Mouse (Mus musculus) E14TG2a.4 (cell line): Measurements from ENCODE around the gene Nme6.
"Not testable (repeated sequence)": the region's sequence is repeated elsewhere in the genome, so short reads cannot be mapped to it uniquely, and the experiment has no call there.

ENCODE experiments used
- H3K27me3 ChIP-seq: 2 replicates; pipeline ENCODE4 v1.6.1; 2014; ENCODE audit warnings: low read length, control low read depth; ENCODE audit not compliant: insufficient read depth
- H3K36me3 ChIP-seq: 2 replicates; pipeline ENCODE4 v1.6.1; 2014; ENCODE audit warnings: low read length, control low read depth; ENCODE audit not compliant: insufficient read depth
- H3K4me1 ChIP-seq: replicated peaks from 2 replicates; pipeline ENCODE4 v1.6.1; 2014; ENCODE audit warnings: low read depth, low read length, control low read depth
- H3K4me3 ChIP-seq: replicated peaks from 2 replicates; pipeline ENCODE4 v1.5.1; 2014; ENCODE audit warnings: mild to moderate bottlenecking, low read length
- H3K9me3 ChIP-seq: 2 replicates; pipeline ENCODE4 v1.6.1; 2014; ENCODE audit warnings: low read length, control low read depth
- CTCF ChIP-seq: conservative IDR thresholded peaks from 2 replicates; pipeline ENCODE4 v1.5.1; 2014; ENCODE audit warnings: low read length
- NANOG ChIP-seq: IDR thresholded peaks from 2 replicates; pipeline ENCODE4 v1.6.1; 2014; ENCODE audit warnings: borderline replicate concordance, low read length, mixed read lengths
- POU5F1 ChIP-seq: IDR thresholded peaks from 2 replicates; pipeline ENCODE4 v1.6.1; 2014; ENCODE audit warnings: low read length, borderline replicate concordance

Nme6 gene

DNA sequence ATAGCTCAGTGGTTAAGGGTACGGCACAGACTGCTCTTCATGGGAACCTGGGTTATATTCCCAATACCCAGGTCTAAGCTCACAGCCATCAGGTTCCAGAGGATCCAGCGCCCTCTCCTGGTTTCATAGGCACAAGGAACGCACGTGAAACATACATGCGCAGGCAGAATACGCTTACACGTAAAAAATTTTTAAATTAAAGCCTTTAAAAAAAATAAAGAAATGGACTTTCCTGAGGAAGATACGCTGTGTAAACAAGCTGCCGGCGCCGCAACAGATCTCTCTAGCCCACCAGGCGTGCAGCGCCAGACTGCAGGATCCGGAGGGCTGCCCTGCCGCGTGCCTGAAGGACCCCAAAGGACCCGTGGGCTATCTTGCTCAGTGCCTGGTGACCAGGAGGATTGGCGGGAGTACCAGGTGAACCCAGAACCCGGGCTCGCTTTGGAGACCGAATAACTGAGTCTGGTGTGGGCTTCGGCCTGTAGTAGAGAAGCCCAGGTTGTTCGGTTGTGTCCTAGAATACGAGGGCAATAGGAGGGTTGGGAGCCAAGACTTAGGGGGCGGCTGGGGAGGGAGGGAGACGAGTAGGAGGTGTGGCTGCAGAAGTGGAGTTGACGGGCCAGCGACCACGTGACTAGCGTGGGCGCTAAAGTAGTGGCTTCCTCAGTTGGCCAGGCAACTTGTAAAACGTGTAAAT, at the start of gene Nme6:
Gene Nme6, plus strand, starts transcription at position 359 of the 697 bp plus-strand sequence.
- peak; percentile 64 for TF ChIP-seq CTCF
- no peak for TF ChIP-seq POU5F1
- Histone ChIP-seq H3K36me3 (peaks cover 30% of the 10 kb centered on the region), H3K27me3 (no peaks in the 10 kb centered on the region), H3K9me3 (no peaks in the 10 kb centered on the region), H3K4me3 (peak within 1 kb of the TSS; percentile 90), H3K4me1 (peaks cover 7% of the 10 kb centered on the region)

DNA sequence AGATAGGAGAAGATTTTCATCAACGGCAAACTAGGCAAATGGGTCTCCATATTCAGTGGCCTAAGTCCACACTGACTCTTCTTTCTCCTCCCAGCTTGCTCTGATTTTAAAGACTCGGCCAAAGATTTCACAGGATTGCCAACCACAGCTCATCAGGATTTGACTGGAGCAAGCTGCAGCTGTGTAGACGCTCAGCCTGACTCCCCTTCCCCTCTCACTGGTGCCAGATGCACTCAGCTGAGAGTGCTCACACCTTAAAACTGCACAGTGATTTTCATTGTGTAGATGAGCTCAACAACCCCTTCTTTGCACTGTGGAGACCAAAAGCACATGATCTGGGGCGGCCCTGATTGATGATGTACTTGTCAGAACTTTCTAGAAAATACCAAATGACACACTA, 42.0 kb upstream of the Nme6 start, which contains the start of gene Fbxw27:
Gene Fbxw27, minus strand, starts transcription at position 101 of the 400 bp plus-strand sequence.
- H3K36me3 ChIP-seq, H3K4me1 ChIP-seq, H3K9me3 ChIP-seq, H3K4me3 ChIP-seq, H3K27me3 ChIP-seq: not testable (repeated sequence)

DNA sequence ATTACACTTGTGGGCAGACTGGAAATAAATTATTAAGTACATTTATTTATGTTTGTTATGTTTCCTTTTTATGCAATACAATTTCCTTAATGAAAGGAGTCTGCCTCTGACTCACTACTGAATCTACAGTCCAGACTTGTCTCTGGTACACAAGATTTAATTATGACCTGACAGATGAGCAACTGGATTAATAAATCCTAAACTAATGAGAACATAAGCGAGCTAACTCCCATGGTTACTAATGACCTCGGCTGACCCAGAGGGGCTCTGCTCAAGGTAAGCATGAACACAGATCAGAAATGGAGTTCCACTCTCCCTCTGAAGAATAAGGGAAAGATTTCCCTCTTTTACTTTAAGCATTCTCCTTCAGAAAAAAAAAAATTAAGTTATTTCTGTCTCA, 37.3 kb upstream of the Nme6 start:
- Histone ChIP-seq H3K4me3 (no peak overlapping the region), H3K27me3 (no peaks in the 10 kb centered on the region), H3K4me1 (no peaks in the 10 kb centered on the region), H3K36me3 (no peaks in the 10 kb centered on the region), H3K9me3 (peaks cover 6% of the 10 kb centered on the region)
- TF ChIP-seq POU5F1 (no peak), CTCF (no peak), NANOG (no peak)

DNA sequence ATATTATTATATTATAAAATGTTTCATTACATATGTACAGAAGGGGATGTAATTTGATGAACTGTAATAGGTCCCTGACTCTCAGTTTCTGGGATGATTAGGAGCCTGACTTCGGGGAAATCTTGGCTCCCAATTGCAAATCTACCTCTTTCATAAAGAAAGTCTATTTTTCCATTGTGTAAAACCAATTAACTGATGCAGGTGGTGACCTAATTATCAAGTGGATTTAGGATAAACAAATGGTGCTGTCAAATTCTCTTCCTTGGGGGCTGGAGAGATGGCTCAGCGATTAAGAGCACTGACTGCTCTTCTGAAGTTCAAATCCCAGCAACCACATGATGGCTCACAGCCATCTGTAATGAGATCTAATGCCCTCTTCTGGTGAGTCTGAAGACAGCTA, 36.7 kb upstream of the Nme6 start:
- H3K9me3 ChIP-seq: peaks cover 9% of the 10 kb centered on the region
- H3K27me3 ChIP-seq: no peaks in the 10 kb centered on the region
- no peak overlapping the region for H3K4me3 ChIP-seq
- H3K36me3 ChIP-seq: no peaks in the 10 kb centered on the region
- TF ChIP-seq NANOG: no peak
- TF ChIP-seq POU5F1: no peak
- no peaks in the 10 kb centered on the region for H3K4me1 ChIP-seq

DNA sequence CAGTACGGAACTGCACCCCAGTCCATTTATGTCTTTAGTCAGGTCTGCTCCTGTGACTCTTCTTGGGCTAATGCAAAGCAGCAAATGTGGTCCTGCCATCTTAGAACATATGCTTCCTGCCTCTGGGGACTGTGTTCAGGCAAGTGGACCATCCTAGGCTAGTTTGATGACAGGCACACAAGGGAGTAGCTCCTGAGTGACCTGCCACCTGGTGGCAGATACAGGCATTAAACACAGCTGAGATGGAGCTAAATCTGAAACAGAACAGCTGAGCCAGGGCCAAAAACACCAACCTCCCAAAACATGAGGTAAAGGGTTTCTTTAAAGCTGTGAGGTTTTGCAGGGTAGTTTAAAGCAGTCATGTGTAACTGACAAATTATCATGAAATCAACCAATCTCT, 34.5 kb upstream of the Nme6 start:
- TF ChIP-seq POU5F1 (no peak), NANOG (no peak), CTCF (peak; percentile 81)
- H3K36me3 ChIP-seq: no peaks in the 10 kb centered on the region

DNA sequence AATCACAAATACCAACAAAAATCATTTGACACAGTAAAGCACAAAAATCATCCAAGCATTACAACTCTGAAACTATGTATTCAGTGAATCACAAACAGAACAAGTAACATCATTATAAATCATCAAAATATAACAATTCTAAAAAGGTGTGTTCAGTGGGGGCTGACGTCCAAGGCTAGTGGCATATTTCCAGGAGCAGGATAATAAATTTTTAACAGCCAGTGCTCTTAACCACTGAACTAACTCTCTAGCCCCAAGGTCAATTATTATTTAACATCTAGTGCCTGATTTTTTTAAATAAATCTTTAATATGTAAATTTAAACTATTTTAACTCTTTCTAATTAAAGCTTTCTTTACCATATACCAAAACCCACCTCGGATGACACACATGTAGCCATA, 27.0 kb upstream of the Nme6 start:
- H3K36me3 ChIP-seq, H3K4me3 ChIP-seq, H3K4me1 ChIP-seq, H3K27me3 ChIP-seq: not testable (repeated sequence)
- H3K9me3 ChIP-seq: peaks cover 36% of the 10 kb centered on the region

More for the DNA sequence above, 34.5 kb upstream of the Nme6 start:
- H3K27me3 ChIP-seq: no peaks in the 10 kb centered on the region
- no peak overlapping the region for H3K4me3 ChIP-seq
- H3K4me1 ChIP-seq: no peaks in the 10 kb centered on the region
- H3K9me3 ChIP-seq: peaks cover 26% of the 10 kb centered on the region

DNA sequence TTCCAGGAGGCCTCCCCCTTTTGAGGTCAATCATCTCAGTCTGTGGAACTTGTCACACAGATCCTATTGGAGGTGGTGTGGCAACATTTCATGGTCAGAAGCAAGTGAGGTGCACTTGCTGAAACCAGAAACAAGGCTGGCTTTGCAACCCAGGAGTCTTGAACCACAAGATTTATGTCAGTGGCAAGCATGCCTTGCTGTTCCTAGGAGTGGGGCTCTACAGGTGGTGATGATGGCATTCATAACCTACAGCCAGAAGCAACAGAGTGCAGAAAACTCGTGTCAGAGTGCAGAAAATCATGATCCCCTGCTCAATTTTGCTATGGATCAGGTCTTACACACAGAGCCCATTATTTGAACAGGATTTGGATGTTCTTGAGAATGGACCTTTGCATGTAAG, 26.3 kb upstream of the Nme6 start:
- Histone ChIP-seq H3K9me3 (peaks cover 34% of the 10 kb centered on the region), H3K36me3 (no peaks in the 10 kb centered on the region), H3K4me3 (no peak overlapping the region), H3K4me1 (no peaks in the 10 kb centered on the region; the same call in 1 of the 2 replicates), H3K27me3 (no peaks in the 10 kb centered on the region)
- TF ChIP-seq POU5F1: no peak
- TF ChIP-seq NANOG: no peak
- TF ChIP-seq CTCF: no peak

DNA sequence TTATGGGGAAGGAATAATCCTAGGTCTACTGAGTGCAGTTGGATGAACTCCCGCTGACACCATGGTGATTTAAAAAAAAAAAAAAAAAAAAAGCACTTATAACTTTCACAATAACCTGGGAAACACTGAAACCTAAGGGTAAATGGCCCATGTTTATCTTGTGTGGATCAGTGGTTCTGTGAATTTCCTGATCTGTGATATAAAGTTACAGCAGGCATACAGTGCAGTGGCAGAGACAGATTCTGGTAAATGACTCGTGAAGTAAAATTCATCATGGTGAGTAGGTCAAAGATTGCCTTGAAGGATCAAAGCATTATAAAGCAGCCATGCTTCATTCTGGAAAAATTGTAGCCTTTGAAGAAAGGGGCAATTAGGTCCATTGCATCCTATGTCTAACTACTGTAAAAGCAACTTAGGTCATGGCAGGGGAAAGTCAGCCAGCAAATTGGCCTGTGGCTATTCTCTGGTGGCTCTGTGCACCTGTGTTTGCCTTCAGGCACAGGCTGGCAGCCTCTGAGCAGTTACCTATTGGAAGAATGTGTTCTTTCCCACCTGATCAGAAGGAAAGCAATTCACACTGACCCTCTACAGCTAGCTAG, 25.8 kb upstream of the Nme6 start:
- Histone ChIP-seq H3K9me3 (peaks cover 30% of the 10 kb centered on the region), H3K4me3 (no peak overlapping the region), H3K36me3 (no peaks in the 10 kb centered on the region), H3K27me3 (no peaks in the 10 kb centered on the region), H3K4me1 (no peaks in the 10 kb centered on the region; the same call in 1 of the 2 replicates)
- TF ChIP-seq POU5F1 (no peak), NANOG (no peak), CTCF (no peak)

DNA sequence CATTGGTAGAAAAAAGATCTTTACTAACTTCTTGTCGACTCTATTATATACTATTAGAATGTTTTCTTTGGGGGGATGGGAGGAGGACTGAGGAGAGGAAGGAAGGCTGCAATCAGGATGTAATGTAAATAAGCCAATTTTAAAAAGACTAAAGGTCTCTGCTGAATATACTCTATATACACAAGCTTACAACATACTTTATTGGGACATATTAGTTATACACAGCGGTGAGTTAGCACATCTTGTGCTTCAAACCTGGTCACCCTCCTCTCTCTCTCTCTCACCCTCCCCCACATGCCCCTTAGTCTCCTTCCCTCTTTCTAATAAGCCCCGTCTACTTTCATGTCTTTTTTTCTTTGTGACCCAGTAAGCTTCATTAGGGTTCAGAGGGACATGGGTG, 24.7 kb upstream of the Nme6 start:
- Histone ChIP-seq H3K4me1 (no peaks in the 10 kb centered on the region; the same call in 1 of the 2 replicates), H3K4me3 (no peak overlapping the region), H3K9me3 (peaks cover 19% of the 10 kb centered on the region), H3K27me3 (no peaks in the 10 kb centered on the region), H3K36me3 (no peaks in the 10 kb centered on the region)
- TF ChIP-seq CTCF (no peak), NANOG (no peak), POU5F1 (no peak)
